Comparison of ENCODE assay signal across 8 mouse cellular contexts in the genomic region with DNA sequence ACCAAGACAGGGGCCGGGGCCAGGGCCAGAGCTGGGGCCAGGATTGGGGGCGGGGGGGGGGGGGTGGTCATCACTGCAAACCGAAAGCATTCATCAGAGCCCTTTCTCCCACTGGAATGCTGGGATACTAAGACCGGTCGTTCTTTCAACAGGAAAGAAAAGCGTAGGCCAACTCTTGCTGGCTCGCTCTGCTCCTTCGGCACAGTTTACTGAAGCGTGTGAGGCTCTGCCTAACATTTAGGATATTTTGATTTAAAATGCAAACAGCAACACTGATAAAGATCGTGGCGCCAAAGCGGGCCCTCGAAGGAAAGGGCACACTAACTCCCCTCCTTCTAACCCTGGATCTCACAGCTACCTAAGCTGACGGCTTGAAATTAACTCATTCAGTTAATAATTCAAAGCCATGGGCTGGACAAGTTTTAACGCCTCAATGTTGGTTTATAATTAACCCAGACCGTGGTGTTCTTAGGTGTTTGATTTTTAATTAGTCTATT.
DNase-seq lines count a peak whose midpoint lies in the region; ATAC-seq and TF ChIP-seq lines count a peak whose summit lies in the region.

No protein-coding gene starts in this region.

- peak overlapping the region; percentile 72 for H3K9ac ChIP-seq in CH12.LX (ENCODE audit: insufficient read depth, low read depth)
- no peak overlapping the region for H3K9ac ChIP-seq in hindbrain, embryonic 16.5 days (ENCODE audit: low read depth, low read length)

- peak overlapping the region; percentile 57 for H3K4me2 ChIP-seq in CH12.LX (ENCODE audit: insufficient read depth, low read depth, poor library complexity, severe bottlenecking)
- H3K4me2 ChIP-seq in hindbrain, embryonic 16.5 days (ENCODE audit: low read length): no peak overlapping the region

- DNase-seq in CH12.LX (ENCODE audit: extremely low read depth): no peak
- peak; percentile 58 to 76 for DNase-seq in kidney, postnatal 4 days
- no peak for DNase-seq in right cerebral cortex, postnatal 25 days
- DNase-seq in retina, embryonic 14.5 days (ENCODE audit: low spot score): no peak
- DNase-seq in layer of hippocampus, adult 9-10 months (ENCODE audit: low spot score): no peak

- no peak for TF ChIP-seq EP300 in CH12.LX (IDR thresholded peaks at IDR 0.05; ENCODE audit: low read length)

- no peak for TF ChIP-seq RAD21 in CH12.LX (IDR thresholded peaks at IDR 0.05; ENCODE audit: low read depth, low read length)

- peak; percentile 63; the same call in 1 of the 2 replicates for ATAC-seq in hindbrain, embryonic 16.5 days
- no peak for ATAC-seq in megakaryocyte progenitor cell, adult 5-6 weeks (replicated peaks; ENCODE audit: poor library complexity)

- 52% methylated on average over 14 of the region's 16 CpGs for WGBS in hindbrain, embryonic 16.5 days

- dilution Hi-C loops in CH12.LX (cut with MboI; ENCODE audit: extremely low pct_ligation_motif_present, extremely low pct_unique_long_range_greater_than_20kb, low sequenced_read_pairs): no loop called here

- in situ Hi-C loops in CH12.LX (cut with MboI; ENCODE audit: low pct_ligation_motif_present, low pct_unique_long_range_greater_than_20kb, low sequenced_read_pairs): no loop called here

- TF ChIP-seq CTCF in CH12.LX (conservative IDR thresholded peaks at IDR 0.05 in 1 of 2, IDR thresholded peaks at IDR 0.05 in 1 of 2; ENCODE audit: low read depth in 2 of 2, low read length in 2 of 2) (no peak), E14TG2a.4 (conservative IDR thresholded peaks at IDR 0.05; ENCODE audit: low read length) (no peak)

- peak overlapping the region; percentile 95 for H3K27ac ChIP-seq in CH12.LX (ENCODE audit: insufficient read depth, low read depth)
- H3K27ac ChIP-seq in hindbrain, embryonic 16.5 days (ENCODE audit: low read depth, low read length): peak overlapping the region; percentile 73

- TF ChIP-seq POLR2A in CH12.LX (IDR thresholded peaks at IDR 0.05; ENCODE audit: low read depth, low read length): no peak

- H3K36me3 ChIP-seq in CH12.LX (replicated peaks in 1 of 2; ENCODE audit: control insufficient read depth in 1 of 2, insufficient read depth in 1 of 2, low read length in 1 of 2) (peaks cover 0 to 29% of the 10 kb centered on the region in 2 experiments), E14TG2a.4 (ENCODE audit: insufficient read depth, low read length) (peaks cover 17% of the 10 kb centered on the region)
- H3K36me3 ChIP-seq in hindbrain, embryonic 16.5 days (ENCODE audit: control insufficient read depth, insufficient read depth, low read length): no peaks in the 10 kb centered on the region

- H3K4me1 ChIP-seq in CH12.LX (ENCODE audit: control insufficient read depth in 1 of 2, insufficient read depth in 2 of 2) (peaks cover 25 to 76% of the 10 kb centered on the region in 2 experiments), E14TG2a.4 (replicated peaks; ENCODE audit: low read depth, low read length) (peaks cover 92% of the 10 kb centered on the region)
- H3K4me1 ChIP-seq in hindbrain, embryonic 16.5 days (ENCODE audit: control insufficient read depth, insufficient read depth, low read depth, low read length): peaks cover 42% of the 10 kb centered on the region

- H3K4me3 ChIP-seq in CH12.LX (replicated peaks in 1 of 3; ENCODE audit: low read depth in 2 of 3, low read length in 2 of 3, poor library complexity in 1 of 3) (no peak overlapping the region), E14TG2a.4 (replicated peaks; ENCODE audit: low read length) (0 out of 2 replicates have a peak overlapping the region, but pooled peaks have one; percentile 14)
- no peak overlapping the region for H3K4me3 ChIP-seq in hindbrain, embryonic 16.5 days (ENCODE audit: low read length)

- peaks cover 31% of the 10 kb centered on the region for H3K79me2 ChIP-seq in CH12.LX (replicated peaks; ENCODE audit: control insufficient read depth, extremely low read depth, insufficient read depth, poor library complexity, severe bottlenecking)

- H3K27me3 ChIP-seq in CH12.LX (replicated peaks) (no peaks in the 10 kb centered on the region), E14TG2a.4 (ENCODE audit: insufficient read depth, low read length) (no peaks in the 10 kb centered on the region)
- no peaks in the 10 kb centered on the region for H3K27me3 ChIP-seq in hindbrain, embryonic 16.5 days (replicated peaks; ENCODE audit: control insufficient read depth, insufficient read depth, low read length)

- H3K9me3 ChIP-seq in CH12.LX (replicated peaks; ENCODE audit: low read length): no peaks in the 10 kb centered on the region
- H3K9me3 ChIP-seq in E14TG2a.4 (ENCODE audit: low read length): no peaks in the 10 kb centered on the region
- H3K9me3 ChIP-seq in hindbrain, embryonic 16.5 days (ENCODE audit: control insufficient read depth, low read length): no peaks in the 10 kb centered on the region

TF ChIP-seq in CH12.LX, 34 proteins besides CTCF, POLR2A, EP300 and RAD21:
- TF ChIP-seq TCF12 (IDR thresholded peaks at IDR 0.05; ENCODE audit: low read depth, low read length) (no peak), JUND (conservative IDR thresholded peaks at IDR 0.05; ENCODE audit: low read depth, low read length) (no peak), ELF1 (IDR thresholded peaks at IDR 0.05; ENCODE audit: low read depth, low read length) (no peak), KAT2A (IDR thresholded peaks at IDR 0.05; ENCODE audit: insufficient replicate concordance, low read length) (no peak), ZKSCAN1 (IDR thresholded peaks at IDR 0.05; ENCODE audit: borderline replicate concordance, low read depth, low read length) (no peak), USF1 (IDR thresholded peaks at IDR 0.05; ENCODE audit: low read depth, low read length) (no peak), HCFC1 (IDR thresholded peaks at IDR 0.05; ENCODE audit: low read depth, low read length) (no peak), UBTF (IDR thresholded peaks at IDR 0.05; ENCODE audit: low read depth, low read length) (no peak)

Comparison
In these comparisons a context has a peak if more than half of its experiments do, and no peak if none do; other contexts are left out.
1. DNase-seq: peak in kidney, postnatal 4 days (2 of 2); none in CH12.LX (single experiment), right cerebral cortex, postnatal 25 days (single experiment), retina, embryonic 14.5 days (single experiment) and layer of hippocampus, adult 9-10 months (single experiment).